Mouse (Mus musculus): ENCODE data around the gene Mad2l2. TPM values are rescaled to one million over a fixed set of nuclear protein-coding genes. Genes with fewer than 3 reads are reported as not detected.
"Not testable (repeated sequence)": the region's sequence is repeated elsewhere in the genome, so short reads cannot be mapped to it uniquely, and the experiment has no call there.

The Mad2l2 gene
- polyA plus RNA-seq, 1 experiment from 2014 or later, result 89.9 TPM

DNA sequence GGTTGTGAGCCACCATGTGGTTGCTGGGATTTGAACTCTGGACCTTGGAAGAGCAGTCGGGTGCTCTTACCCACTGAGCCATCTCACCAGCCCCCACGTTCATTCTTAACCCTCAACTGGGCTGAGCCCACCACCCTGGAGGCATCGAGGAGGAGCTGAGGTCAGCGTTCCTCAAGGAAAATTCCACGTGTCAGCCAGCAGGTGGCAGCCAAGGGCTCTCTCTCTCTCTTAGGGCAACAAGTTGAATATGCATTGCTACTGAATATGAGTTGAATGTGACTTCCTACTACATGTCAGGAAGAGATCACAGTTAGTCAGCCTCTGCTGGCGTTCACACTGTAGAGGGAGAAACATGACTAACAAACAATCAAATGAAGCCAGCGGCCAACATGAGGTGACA, 38.1 kb downstream of the Mad2l2 start:
- ATAC-seq (ENCODE audit: low FRiP score), result no peak
- Histone ChIP-seq H3K27me3 (peaks cover 76% of the 10 kb centered on the region), H3K9ac (no peak overlapping the region), H3K27ac (no peak overlapping the region), H3K36me3 (no peaks in the 10 kb centered on the region), H3K4me3 (no peak overlapping the region), H3K9me3 (replicated peaks) (no peaks in the 10 kb centered on the region), H3K4me1 (peaks cover 31% of the 10 kb centered on the region), H3K4me2 (replicated peaks) (no peak overlapping the region)
- 29% methylated on average over 7 of the region's 7 CpGs for WGBS

DNA sequence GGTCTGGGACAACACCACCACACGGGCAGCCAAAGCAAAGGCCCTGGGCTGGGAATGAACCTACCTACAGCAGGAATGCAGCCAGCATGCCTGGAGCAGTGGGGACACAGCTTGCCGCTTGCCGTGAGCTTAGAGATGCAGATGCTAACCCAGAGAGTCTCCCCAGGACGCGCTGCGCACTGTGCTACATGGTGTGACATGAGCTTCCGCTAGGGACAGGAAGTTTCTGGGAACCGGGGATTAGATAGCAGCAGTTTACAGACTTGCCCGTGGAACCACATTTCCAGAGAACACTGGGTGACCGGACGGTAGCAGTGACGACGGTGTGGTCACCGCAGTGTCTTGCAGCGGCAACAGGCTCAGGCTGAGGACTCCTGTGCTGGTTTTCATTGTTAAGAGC, 39.4 kb downstream of the Mad2l2 start:
- Histone ChIP-seq H3K4me1 (peaks cover 29% of the 10 kb centered on the region), H3K27me3 (peaks cover 71% of the 10 kb centered on the region), H3K9me3 (replicated peaks) (no peaks in the 10 kb centered on the region), H3K4me2 (replicated peaks) (no peak overlapping the region), H3K36me3 (no peaks in the 10 kb centered on the region), H3K27ac (no peak overlapping the region), H3K9ac (0 out of 2 replicates have a peak overlapping the region, but pooled peaks have one; percentile 13), H3K4me3 (no peak overlapping the region)
- 25% methylated on average over 15 of the region's 15 CpGs for WGBS
- ATAC-seq (ENCODE audit: low FRiP score), result no peak

DNA sequence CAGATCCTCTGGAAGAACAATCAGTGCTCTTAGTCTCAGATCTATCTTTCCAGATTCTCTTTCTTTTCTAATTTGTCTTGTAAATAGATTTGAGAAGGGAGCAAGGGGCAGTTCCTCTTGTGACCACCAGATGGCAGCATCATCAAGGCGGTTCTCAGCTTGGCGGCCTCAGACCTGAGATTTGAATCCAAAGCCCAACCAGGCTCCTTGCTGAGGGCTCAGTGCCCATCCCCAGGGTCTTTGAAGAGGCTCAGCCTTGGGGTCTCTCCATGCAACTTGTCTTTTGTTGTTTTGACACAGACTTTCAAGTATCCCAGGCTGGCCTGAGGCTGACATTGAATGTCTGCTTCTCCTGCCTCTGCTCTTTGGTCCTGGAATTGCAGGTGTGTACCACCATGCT, 40.7 kb downstream of the Mad2l2 start:
- H3K27me3 ChIP-seq, result peaks cover 71% of the 10 kb centered on the region
- no peak overlapping the region for H3K9ac ChIP-seq
- H3K36me3 ChIP-seq, result no peaks in the 10 kb centered on the region
- no peak for ATAC-seq (ENCODE audit: low FRiP score)
- H3K4me2 ChIP-seq (replicated peaks), result no peak overlapping the region
- H3K9me3 ChIP-seq (replicated peaks), result no peaks in the 10 kb centered on the region
- WGBS, result 3% methylated on average over 2 of the region's 2 CpGs
- H3K27ac ChIP-seq, result no peak overlapping the region
- H3K4me1 ChIP-seq, result peaks cover 25% of the 10 kb centered on the region
- no peak overlapping the region for H3K4me3 ChIP-seq

DNA sequence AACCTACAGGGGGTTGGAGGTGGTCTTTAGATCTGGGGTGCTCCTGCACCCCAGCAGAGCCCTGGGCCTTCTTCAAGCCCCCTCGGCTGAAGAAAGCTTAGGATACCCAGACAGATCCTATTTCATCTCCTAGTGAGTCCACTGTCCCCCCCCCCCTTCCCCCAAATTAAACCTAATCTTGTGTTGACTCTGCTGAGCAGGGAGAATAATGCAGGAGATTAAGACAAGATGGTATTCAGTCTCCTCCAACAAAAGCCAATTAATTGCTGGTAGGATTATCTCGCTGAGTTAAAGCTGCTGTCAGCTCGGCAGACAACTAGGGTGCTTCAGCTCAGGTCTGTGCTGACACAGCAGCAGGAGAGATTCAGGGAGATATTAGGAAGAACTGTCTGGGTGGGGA, 41.1 kb downstream of the Mad2l2 start:
- WGBS, result 51% methylated on average over 3 of the region's 3 CpGs
- Histone ChIP-seq H3K9ac (no peak overlapping the region), H3K36me3 (no peaks in the 10 kb centered on the region), H3K4me3 (no peak overlapping the region), H3K4me2 (replicated peaks) (no peak overlapping the region), H3K4me1 (peaks cover 25% of the 10 kb centered on the region), H3K27me3 (peaks cover 71% of the 10 kb centered on the region), H3K27ac (no peak overlapping the region), H3K9me3 (replicated peaks) (no peaks in the 10 kb centered on the region)
- no peak for ATAC-seq (ENCODE audit: low FRiP score)

DNA sequence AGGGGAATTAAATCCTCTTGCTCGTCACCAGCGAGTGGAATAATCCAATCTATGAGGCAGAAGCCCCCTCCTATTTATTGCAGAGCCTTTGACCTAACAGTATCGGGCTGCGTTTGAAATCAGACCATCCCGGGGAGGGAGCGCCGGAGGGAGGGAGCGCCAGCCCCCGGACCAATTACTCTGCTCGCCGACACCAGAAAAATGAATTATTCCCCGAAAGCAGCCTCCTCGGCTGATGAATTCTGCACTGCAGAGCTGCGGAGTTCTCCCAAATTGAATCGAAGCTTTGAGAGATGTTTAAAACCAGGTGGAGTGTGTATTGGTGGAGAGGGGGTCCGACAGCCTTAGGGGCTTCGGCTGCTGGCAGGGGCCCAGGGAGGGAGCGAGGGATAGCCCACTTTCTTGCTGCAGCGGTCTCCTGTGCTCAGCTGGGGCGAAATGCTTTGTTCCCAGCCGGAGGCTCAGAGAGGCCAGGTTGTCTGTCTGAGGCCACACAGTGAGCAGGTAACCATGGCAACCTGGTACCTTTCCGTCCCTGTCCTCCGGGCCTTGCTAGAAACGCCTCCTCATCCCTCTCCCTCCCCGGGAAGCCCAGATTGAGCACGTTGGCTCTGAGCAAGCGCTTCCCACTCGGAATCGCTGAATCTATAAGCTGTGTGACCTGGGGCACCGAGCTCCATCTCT, 43.8 kb downstream of the Mad2l2 start:
- Histone ChIP-seq H3K4me2 (replicated peaks) (peak overlapping the region; percentile 44), H3K9me3 (replicated peaks) (no peaks in the 10 kb centered on the region), H3K36me3 (no peaks in the 10 kb centered on the region), H3K4me3 (peak overlapping the region; percentile 5; the same call in 1 of the 2 replicates), H3K4me1 (peaks cover 22% of the 10 kb centered on the region), H3K27me3 (peaks cover 68% of the 10 kb centered on the region), H3K27ac (peak overlapping the region; percentile 79), H3K9ac (no peak overlapping the region; the same call in 1 of the 2 replicates)
- under 1% methylated on average over 30 of the region's 30 CpGs for WGBS
- peak; percentile 72 for ATAC-seq (ENCODE audit: low FRiP score)

DNA sequence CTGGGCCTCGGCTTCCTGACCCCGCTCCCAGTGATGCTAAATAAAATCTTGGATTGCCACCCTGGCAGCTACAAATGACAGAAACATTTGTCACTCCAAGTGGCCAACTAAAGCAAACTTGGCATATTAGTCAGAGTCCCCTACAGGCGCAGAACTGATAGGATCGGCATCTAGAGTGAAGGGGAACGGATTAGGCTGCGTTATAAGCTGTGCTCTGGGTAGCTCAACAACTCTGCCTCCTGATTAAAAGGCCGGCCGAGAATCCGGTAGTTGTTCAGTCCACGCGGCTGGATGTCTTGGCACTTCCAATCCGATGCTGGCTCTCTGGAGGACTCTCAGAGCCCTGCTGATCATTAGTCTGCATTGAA, 44.3 kb downstream of the Mad2l2 start:
- 12% methylated on average over 12 of the region's 12 CpGs for WGBS
- Histone ChIP-seq H3K27me3 (peaks cover 65% of the 10 kb centered on the region), H3K4me2 (replicated peaks) (peak overlapping the region; percentile 44), H3K36me3 (no peaks in the 10 kb centered on the region), H3K9ac (no peak overlapping the region), H3K27ac (peak overlapping the region; percentile 79), H3K9me3 (replicated peaks) (no peaks in the 10 kb centered on the region), H3K4me1 (peaks cover 22% of the 10 kb centered on the region), H3K4me3 (no peak overlapping the region)
- no peak for ATAC-seq (ENCODE audit: low FRiP score)

DNA sequence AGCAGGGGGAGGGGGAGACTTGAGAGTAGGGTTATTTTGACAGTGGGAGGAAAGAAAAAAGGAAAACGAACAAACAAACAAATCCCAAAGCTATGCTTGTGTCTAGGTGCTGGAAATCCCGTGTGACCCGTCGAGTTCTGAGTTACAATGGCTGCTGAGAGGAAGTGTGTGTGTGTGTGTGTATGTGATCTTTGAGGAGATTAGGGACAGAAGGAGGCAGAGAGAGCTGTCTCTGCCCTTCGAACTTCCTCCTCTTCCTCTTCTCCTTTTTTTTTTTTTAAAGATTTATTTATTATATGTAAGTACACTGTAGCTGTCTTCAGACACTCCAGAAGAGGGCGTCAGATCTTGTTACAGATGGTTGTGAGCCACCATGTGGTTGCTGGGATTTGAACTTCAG, 46.4 kb downstream of the Mad2l2 start:
- H3K4me2 ChIP-seq (replicated peaks); H3K4me3 ChIP-seq; H3K27ac ChIP-seq; ATAC-seq (ENCODE audit: low FRiP score); H3K36me3 ChIP-seq; H3K9ac ChIP-seq; H3K9me3 ChIP-seq (replicated peaks): not testable (repeated sequence)
- 71% methylated on average over 5 of the region's 6 CpGs for WGBS
- Histone ChIP-seq H3K27me3 (peaks cover 50% of the 10 kb centered on the region), H3K4me1 (peaks cover 22% of the 10 kb centered on the region)

DNA sequence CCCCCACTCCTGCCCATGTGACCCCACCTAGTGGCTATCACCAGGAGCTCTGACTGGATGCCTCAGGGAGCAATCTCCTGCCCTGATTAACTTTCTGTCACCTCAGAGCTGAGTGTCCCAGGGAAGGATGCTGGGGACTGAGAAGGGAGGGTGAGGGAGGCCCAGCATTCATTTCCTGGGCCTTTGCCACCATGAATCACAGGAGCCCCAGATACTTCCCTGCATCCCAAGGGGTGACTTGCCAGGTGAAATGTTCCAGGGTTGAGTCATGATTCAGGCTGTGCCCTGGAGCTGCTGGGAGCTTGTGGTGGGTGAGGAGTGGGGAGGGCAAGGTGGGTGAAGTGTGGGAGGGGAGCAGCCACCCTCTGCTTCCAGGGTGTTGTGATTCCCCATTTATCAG, 47.5 kb downstream of the Mad2l2 start:
- Histone ChIP-seq H3K36me3 (no peaks in the 10 kb centered on the region), H3K4me3 (no peak overlapping the region), H3K4me2 (replicated peaks) (no peak overlapping the region), H3K27ac (no peak overlapping the region; the same call in 1 of the 2 replicates), H3K9ac (no peak overlapping the region), H3K27me3 (peaks cover 43% of the 10 kb centered on the region), H3K9me3 (replicated peaks) (no peaks in the 10 kb centered on the region), H3K4me1 (peaks cover 26% of the 10 kb centered on the region)
- ATAC-seq (ENCODE audit: low FRiP score), result no peak

DNA sequence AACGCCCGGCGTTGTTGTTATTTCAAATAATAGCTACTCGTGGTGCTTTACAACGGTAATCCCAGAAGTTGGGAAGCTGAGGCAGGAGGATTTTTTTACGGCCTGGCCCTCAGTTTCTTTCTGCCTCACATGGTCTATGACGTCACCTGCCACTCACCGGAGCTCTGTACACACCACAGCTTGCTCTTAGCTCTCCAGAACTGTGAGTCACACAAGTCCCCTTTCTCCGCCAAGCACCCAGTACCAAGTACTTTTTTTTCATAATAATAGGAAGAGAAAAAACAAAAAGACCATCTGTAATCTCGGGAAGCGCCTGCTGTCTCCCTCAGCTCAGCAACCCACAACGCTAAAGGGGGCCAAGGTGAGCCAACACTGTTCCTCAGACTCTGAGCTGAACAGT, 51.3 kb downstream of the Mad2l2 start:
- H3K36me3 ChIP-seq, result no peaks in the 10 kb centered on the region
- no peak overlapping the region for H3K4me3 ChIP-seq
- no peak overlapping the region for H3K9ac ChIP-seq
- peaks cover 16% of the 10 kb centered on the region for H3K27me3 ChIP-seq
- no peak overlapping the region for H3K4me2 ChIP-seq (replicated peaks)
- H3K27ac ChIP-seq, result no peak overlapping the region
- H3K9me3 ChIP-seq (replicated peaks), result no peaks in the 10 kb centered on the region
- 88% methylated on average over 12 of the region's 12 CpGs for WGBS
- H3K4me1 ChIP-seq, result peaks cover 15% of the 10 kb centered on the region
- no peak for ATAC-seq (ENCODE audit: low FRiP score)

DNA sequence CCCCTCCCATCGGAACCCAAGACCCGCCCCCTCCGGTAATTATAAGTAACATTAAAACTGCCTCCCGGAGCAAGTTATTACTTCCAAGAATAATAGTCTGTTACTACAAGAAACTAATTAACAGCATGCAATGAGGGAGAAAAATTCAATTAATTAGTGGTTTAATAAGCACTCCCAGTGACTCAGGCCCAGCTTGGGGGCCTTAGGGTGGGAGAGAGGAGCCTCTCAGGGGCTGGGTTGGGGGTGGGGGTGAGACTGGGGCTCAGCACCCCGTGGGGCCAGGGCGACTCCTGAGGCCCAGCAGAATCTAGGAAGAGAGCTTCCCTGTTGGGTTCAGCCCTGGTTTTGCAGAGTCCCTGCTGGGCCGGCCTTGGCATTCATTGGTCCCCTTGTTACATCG, 52.2 kb downstream of the Mad2l2 start:
- H3K27me3 ChIP-seq, result peaks cover 15% of the 10 kb centered on the region; the same call in 1 of the 2 replicates
- H3K27ac ChIP-seq, result no peak overlapping the region
- H3K4me3 ChIP-seq, result no peak overlapping the region
- WGBS, result 45% methylated on average over 8 of the region's 8 CpGs
- no peak overlapping the region for H3K4me2 ChIP-seq (replicated peaks)
- no peak overlapping the region for H3K9ac ChIP-seq
- no peak for ATAC-seq (ENCODE audit: low FRiP score)
- H3K36me3 ChIP-seq, result no peaks in the 10 kb centered on the region
- H3K4me1 ChIP-seq, result peaks cover 15% of the 10 kb centered on the region
- no peaks in the 10 kb centered on the region for H3K9me3 ChIP-seq (replicated peaks)

DNA sequence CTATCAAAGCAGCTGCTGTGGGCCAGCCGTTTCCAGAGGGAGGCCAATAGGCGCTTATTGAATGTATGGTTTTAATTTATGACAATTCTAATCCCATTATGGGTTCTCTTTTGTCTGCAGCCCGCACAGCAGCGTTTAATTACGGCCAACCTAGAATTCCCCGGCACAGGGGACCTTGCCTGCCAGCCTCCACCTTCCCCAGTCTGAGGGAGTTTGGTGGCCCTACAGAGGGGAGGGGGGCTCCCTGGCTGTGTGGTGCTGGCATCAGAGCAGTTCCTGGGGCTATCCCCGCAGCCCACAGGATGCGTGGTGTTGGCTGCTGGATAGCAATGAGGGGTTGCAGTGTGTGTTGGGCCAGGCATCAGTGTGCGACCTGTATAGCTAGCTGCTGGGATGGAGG, 54.4 kb downstream of the Mad2l2 start:
- 0 out of 2 replicates have a peak, but pooled peaks have one; percentile 17 for ATAC-seq (ENCODE audit: low FRiP score)
- no peaks in the 10 kb centered on the region for H3K9me3 ChIP-seq (replicated peaks)
- no peak overlapping the region for H3K9ac ChIP-seq
- WGBS, result 45% methylated on average over 9 of the region's 9 CpGs
- H3K27me3 ChIP-seq, result peaks cover 9% of the 10 kb centered on the region; the same call in 1 of the 2 replicates
- H3K4me1 ChIP-seq, result peaks cover 11% of the 10 kb centered on the region
- H3K4me3 ChIP-seq, result no peak overlapping the region
- H3K4me2 ChIP-seq (replicated peaks), result no peak overlapping the region
- H3K27ac ChIP-seq, result no peak overlapping the region
- H3K36me3 ChIP-seq, result no peaks in the 10 kb centered on the region

DNA sequence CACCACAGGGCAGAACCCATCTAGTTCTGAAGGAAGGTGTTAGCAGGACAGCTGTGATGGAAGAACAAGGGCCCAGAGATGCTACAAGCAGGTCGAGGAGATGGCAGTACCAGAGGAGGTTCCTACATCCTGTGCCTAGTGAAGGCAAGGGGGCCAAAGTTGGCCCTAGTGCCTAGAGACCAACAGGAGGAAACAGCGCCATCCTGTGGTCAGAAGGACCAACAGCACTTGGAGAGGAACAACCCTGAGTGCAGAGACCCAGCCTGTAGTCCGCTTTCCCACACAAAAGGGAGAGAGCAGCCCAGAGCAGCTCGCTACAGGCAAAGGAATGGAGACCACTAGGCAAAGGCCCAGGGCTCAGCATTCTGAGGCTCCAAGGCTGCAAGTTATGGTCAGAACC, 55.6 kb downstream of the Mad2l2 start:
- no peak for ATAC-seq (ENCODE audit: low FRiP score)
- H3K36me3 ChIP-seq, result no peaks in the 10 kb centered on the region
- no peak overlapping the region for H3K9ac ChIP-seq
- no peak overlapping the region for H3K27ac ChIP-seq
- 71% methylated on average over 4 of the region's 4 CpGs for WGBS
- no peaks in the 10 kb centered on the region for H3K9me3 ChIP-seq (replicated peaks)
- H3K4me1 ChIP-seq, result peaks cover 11% of the 10 kb centered on the region
- no peak overlapping the region for H3K4me3 ChIP-seq
- H3K4me2 ChIP-seq (replicated peaks), result no peak overlapping the region
- H3K27me3 ChIP-seq, result peaks cover 9% of the 10 kb centered on the region; the same call in 1 of the 2 replicates

DNA sequence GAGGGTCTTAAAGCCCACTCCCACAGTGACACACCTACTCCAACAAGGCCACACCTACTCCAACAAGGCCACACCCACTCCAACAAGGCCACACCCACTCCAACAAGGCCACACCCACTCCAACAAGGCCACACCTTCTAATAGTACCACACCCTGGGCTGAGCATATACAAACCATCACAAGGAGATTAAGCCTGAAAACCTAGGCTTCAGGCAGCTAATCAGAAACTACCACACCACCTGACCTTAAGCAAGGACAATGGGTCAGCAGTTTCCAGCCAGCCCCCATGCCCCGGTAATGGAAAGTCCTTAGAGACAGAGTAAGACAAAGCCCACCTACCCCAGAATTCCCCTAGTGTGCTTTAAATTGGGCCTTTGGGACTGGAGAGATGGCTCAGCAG, 58.6 kb downstream of the Mad2l2 start:
- not testable (repeated sequence) for ATAC-seq (ENCODE audit: low FRiP score); H3K4me2 ChIP-seq (replicated peaks); H3K4me3 ChIP-seq; H3K27ac ChIP-seq; H3K27me3 ChIP-seq; H3K9ac ChIP-seq; H3K9me3 ChIP-seq (replicated peaks); H3K36me3 ChIP-seq
- H3K4me1 ChIP-seq, result peaks cover 12% of the 10 kb centered on the region
- WGBS, result 90% methylated on average over 1 of the region's 1 CpGs

Measured in hindbrain, embryonic 12.5 days (tissue).